Mouse (Mus musculus) erythroblast, embryonic 14.5 days (primary cell): ENCODE measurements around the gene Siah1a. TPM values are rescaled to one million over a fixed set of nuclear protein-coding genes. Genes with fewer than 3 reads are reported as not detected.

Source experiments
- H3K27me3 ChIP-seq: 2 replicates; pipeline ENCODE4 v1.6.1; 2012; ENCODE audit warnings: inconsistent platforms; ENCODE audit not compliant: control insufficient read depth
- H3K36me3 ChIP-seq: 2 replicates; pipeline ENCODE4 v1.6.1; 2012; ENCODE audit warnings: mild to moderate bottlenecking, inconsistent platforms; ENCODE audit not compliant: control insufficient read depth
- H3K4me1 ChIP-seq: 2 replicates; pipeline ENCODE4 v1.6.1; 2012; ENCODE audit warnings: inconsistent platforms; ENCODE audit not compliant: control insufficient read depth
- H3K4me3 ChIP-seq: replicated peaks from 2 replicates; pipeline ENCODE3; 2012; ENCODE audit warnings: moderate library complexity, mild to moderate bottlenecking, inconsistent platforms
- H3K9me3 ChIP-seq: 2 replicates; pipeline ENCODE4 v1.6.1; 2012; ENCODE audit warnings: low read length, inconsistent platforms, mixed read lengths; ENCODE audit not compliant: control insufficient read depth
- GATA1 ChIP-seq: IDR thresholded peaks from 2 replicates; pipeline ENCODE4 v1.6.1; 2012; ENCODE audit warnings: low read length, inconsistent platforms, mixed read lengths
- TAL1 ChIP-seq: IDR thresholded peaks from 3 replicates; pipeline ENCODE4 v1.6.1; 2012; ENCODE audit warnings: low read length, inconsistent platforms, mixed read lengths
- polyA plus RNA-seq: library from polyadenylated mRNA; stranded (reverse); fragments of >175 nt; gene quantifications from 2 replicates; pipeline ENCODE4 v1.2.3, GENCODE M21; 2012

The Siah1a gene
- polyA plus RNA-seq, 1 experiment = 0.97 TPM

- TF ChIP-seq GATA1 (no peak), TAL1 (no peak)
- no peaks in the 10 kb centered on the region for H3K27me3 ChIP-seq
- no peak overlapping the region for H3K4me3 ChIP-seq
- peaks cover 35% of the 10 kb centered on the region for H3K4me1 ChIP-seq
- H3K36me3 ChIP-seq = peaks cover 84% of the 10 kb centered on the region
- no peaks in the 10 kb centered on the region for H3K9me3 ChIP-seq
These were observed 32.1 kb downstream of the Siah1a start for GRCm38 (mm10) chr8:86713407-86714188.

- Histone ChIP-seq H3K9me3 (no peaks in the 10 kb centered on the region), H3K27me3 (no peaks in the 10 kb centered on the region), H3K4me1 (peaks cover 45% of the 10 kb centered on the region), H3K4me3 (no peak overlapping the region), H3K36me3 (peaks cover 77% of the 10 kb centered on the region)
- TF ChIP-seq GATA1 (no peak), TAL1 (no peak)
These were observed 33.1 kb downstream of the Siah1a start for GRCm38 (mm10) chr8:86712594-86712993.

GRCm38 (mm10) chr8:86707873-86708272 is 37.9 kb downstream of the Siah1a start:
- peaks cover 51% of the 10 kb centered on the region for H3K36me3 ChIP-seq
- peaks cover 55% of the 10 kb centered on the region for H3K4me1 ChIP-seq

GRCm38 (mm10) chr8:86706756-86707155 is 39.0 kb downstream of the Siah1a start:
- Histone ChIP-seq H3K36me3 (peaks cover 43% of the 10 kb centered on the region), H3K9me3 (no peaks in the 10 kb centered on the region), H3K4me1 (peaks cover 52% of the 10 kb centered on the region), H3K27me3 (no peaks in the 10 kb centered on the region), H3K4me3 (no peak overlapping the region)
- TF ChIP-seq TAL1 (no peak), GATA1 (no peak)

More at GRCm38 (mm10) chr8:86707873-86708272, 37.9 kb downstream of the Siah1a start:
- H3K4me3 ChIP-seq = no peak overlapping the region
- H3K9me3 ChIP-seq = no peaks in the 10 kb centered on the region
- no peak for TF ChIP-seq TAL1
- TF ChIP-seq GATA1 = no peak
- H3K27me3 ChIP-seq = no peaks in the 10 kb centered on the region

- H3K36me3 ChIP-seq = peaks cover 29% of the 10 kb centered on the region
- H3K4me3 ChIP-seq = no peak overlapping the region
- H3K4me1 ChIP-seq = peaks cover 48% of the 10 kb centered on the region
- no peaks in the 10 kb centered on the region for H3K9me3 ChIP-seq
- no peak for TF ChIP-seq GATA1
- no peak for TF ChIP-seq TAL1
- H3K27me3 ChIP-seq = no peaks in the 10 kb centered on the region
These were observed 40.4 kb downstream of the Siah1a start for GRCm38 (mm10) chr8:86705317-86705716.

- Histone ChIP-seq H3K36me3 (peaks cover 20% of the 10 kb centered on the region), H3K27me3 (no peaks in the 10 kb centered on the region), H3K9me3 (no peaks in the 10 kb centered on the region), H3K4me1 (peaks cover 27% of the 10 kb centered on the region), H3K4me3 (no peak overlapping the region)
- no peak for TF ChIP-seq TAL1
- TF ChIP-seq GATA1 = no peak
These were observed 43.3 kb downstream of the Siah1a start for GRCm38 (mm10) chr8:86702453-86702852.

- no peak overlapping the region for H3K4me3 ChIP-seq
- no peaks in the 10 kb centered on the region for H3K27me3 ChIP-seq
- TF ChIP-seq TAL1 (no peak), GATA1 (no peak)
- H3K4me1 ChIP-seq = peaks cover 24% of the 10 kb centered on the region
- H3K9me3 ChIP-seq = no peaks in the 10 kb centered on the region
- peaks cover 19% of the 10 kb centered on the region for H3K36me3 ChIP-seq
These were observed 46.3 kb downstream of the Siah1a start for GRCm38 (mm10) chr8:86699471-86699870.

GRCm38 (mm10) chr8:86698811-86699421 is 46.8 kb downstream of the Siah1a start:
- Histone ChIP-seq H3K36me3 (peaks cover 19% of the 10 kb centered on the region), H3K4me3 (no peak overlapping the region), H3K9me3 (no peaks in the 10 kb centered on the region), H3K4me1 (peaks cover 29% of the 10 kb centered on the region), H3K27me3 (no peaks in the 10 kb centered on the region)
- TF ChIP-seq GATA1 = no peak
- TF ChIP-seq TAL1 = no peak

GRCm38 (mm10) chr8:86695703-86696102 is 50.0 kb downstream of the Siah1a start:
- Histone ChIP-seq H3K27me3 (no peaks in the 10 kb centered on the region), H3K4me1 (peaks cover 24% of the 10 kb centered on the region), H3K36me3 (peaks cover 29% of the 10 kb centered on the region), H3K4me3 (no peak overlapping the region), H3K9me3 (no peaks in the 10 kb centered on the region)
- no peak for TF ChIP-seq GATA1
